Mouse (Mus musculus) C2C12 (cell line): ENCODE measurements at regions not wholly inside any gene's neighbourhood (a gene's known extent, or its start where the extent isn't known, plus 50 kb on each side); places are given as distances from the start of the nearest gene placed in this dataset.

Experiments
- CTCF ChIP-seq: IDR thresholded peaks from one replicate; pipeline ENCODE4 v1.5.1; 2011; ENCODE audit not compliant: control insufficient read depth, insufficient read depth, insufficient read length
- MYOG ChIP-seq: IDR thresholded peaks from one replicate; pipeline ENCODE4 v1.6.1; 2011; ENCODE audit not compliant: control insufficient read depth, insufficient read length; ENCODE audit errors: extremely low read depth

- no peak for TF ChIP-seq CTCF
- no peak for TF ChIP-seq MYOG
These were observed 222.6 kb upstream of the Peli2 start for GRCm38 (mm10) chr14:47897907-47898530.
